Mouse (Mus musculus): ENCODE measurements around the gene Gm13271. TPM values are rescaled to one million over a fixed set of nuclear protein-coding genes. Genes with fewer than 3 reads are reported as not detected.
A peak's percentile ranks its signal among the peaks of the same experiment; 100 is the strongest.
"Not testable (repeated sequence)": the region's sequence is repeated elsewhere in the genome, so short reads cannot be mapped to it uniquely, and the experiment has no call there.

The Gm13271 gene
- polyA plus RNA-seq, 1 experiment from 2014 or later = not detected

DNA sequence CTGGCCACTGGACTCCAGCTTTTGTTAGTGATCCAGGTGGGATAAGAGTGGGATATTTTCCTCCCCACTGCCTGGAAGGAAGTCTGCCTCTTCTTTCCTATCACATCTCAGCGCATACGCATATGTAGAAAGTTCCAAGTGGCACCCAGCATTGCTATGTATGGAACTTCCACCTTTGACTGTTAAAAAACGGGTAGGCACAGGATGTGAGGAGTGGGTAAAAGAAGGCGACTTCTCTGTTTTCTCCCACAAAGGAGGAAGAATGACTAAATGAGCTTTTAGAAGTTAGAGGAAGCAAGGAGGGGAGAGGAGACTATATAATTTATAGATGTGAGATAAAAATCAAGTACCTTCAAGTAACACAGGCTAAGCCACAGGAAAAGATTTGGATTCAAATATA lies 13.2 kb upstream of the Gm13271 start:
- no peak overlapping the region for H3K4me2 ChIP-seq (replicated peaks)
- WGBS = 93% methylated on average over 4 of the region's 4 CpGs

DNA sequence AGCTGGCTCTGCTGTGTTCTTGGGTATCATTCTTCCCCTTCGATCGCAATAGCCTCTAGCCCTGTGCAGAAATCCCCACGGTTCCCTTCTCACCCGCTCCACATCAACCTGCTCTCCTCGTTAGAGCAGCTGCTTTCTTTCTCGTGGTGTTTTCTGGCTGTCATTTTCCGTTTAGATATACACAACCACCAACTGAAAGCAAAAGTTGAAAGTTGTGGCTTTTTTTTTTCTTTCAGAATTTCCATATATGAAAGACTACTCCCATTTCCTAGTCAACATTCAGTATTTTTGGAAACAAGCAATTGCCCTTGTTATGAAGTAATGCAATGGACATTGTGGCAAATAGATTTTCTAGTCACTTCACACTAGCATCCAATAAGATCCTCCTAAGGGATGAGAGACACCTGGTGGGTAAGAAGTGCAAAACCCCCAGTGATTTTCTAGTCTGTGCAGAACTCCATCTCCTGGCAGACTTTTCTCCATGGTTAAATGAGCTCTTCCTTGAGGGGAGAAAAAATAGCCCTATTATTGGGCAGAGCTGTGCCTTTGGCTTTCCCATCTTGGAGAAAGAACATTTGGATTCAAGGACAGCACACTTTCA lies 11.8 kb upstream of the Gm13271 start:
- Histone ChIP-seq H3K27me3 (no peaks in the 10 kb centered on the region), H3K27ac (no peak overlapping the region), H3K9ac (no peak overlapping the region), H3K4me1 (0 out of 2 replicates have a peak, but pooled peaks cover 3% of the 10 kb centered on the region), H3K4me2 (replicated peaks) (no peak overlapping the region), H3K36me3 (no peaks in the 10 kb centered on the region), H3K4me3 (no peak overlapping the region), H3K9me3 (replicated peaks) (no peaks in the 10 kb centered on the region)
- no peak for ATAC-seq (ENCODE audit: low FRiP score)
- 87% methylated on average over 7 of the region's 7 CpGs for WGBS

More for the DNA sequence above, 13.2 kb upstream of the Gm13271 start:
- H3K27me3 ChIP-seq = no peaks in the 10 kb centered on the region
- no peaks in the 10 kb centered on the region for H3K9me3 ChIP-seq (replicated peaks)
- 0 out of 2 replicates have a peak, but pooled peaks cover 3% of the 10 kb centered on the region for H3K4me1 ChIP-seq
- H3K36me3 ChIP-seq = no peaks in the 10 kb centered on the region
- H3K27ac ChIP-seq = no peak overlapping the region
- no peak overlapping the region for H3K9ac ChIP-seq
- no peak for ATAC-seq (ENCODE audit: low FRiP score)
- no peak overlapping the region for H3K4me3 ChIP-seq

DNA sequence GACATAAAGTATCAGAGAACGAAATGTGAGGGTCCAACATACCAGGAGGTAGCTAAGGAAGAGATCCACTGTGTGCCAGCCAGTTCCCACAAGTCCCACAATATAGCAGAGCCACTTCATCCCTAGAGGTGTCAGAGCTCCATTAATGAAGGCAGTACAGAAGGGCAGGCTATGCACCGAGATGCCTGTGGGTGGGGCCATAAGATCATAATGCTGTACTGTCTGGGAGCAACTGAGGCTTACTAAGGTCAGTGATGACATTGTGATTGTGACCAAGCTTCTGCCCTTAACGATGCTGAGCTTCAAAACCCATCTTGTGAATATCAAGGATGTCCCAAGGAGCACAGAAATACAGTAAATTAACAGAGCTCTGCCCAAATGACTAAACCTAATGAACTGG lies 10.5 kb upstream of the Gm13271 start:
- Histone ChIP-seq H3K27ac (no peak overlapping the region), H3K9me3 (replicated peaks) (no peaks in the 10 kb centered on the region), H3K4me3 (no peak overlapping the region), H3K36me3 (no peaks in the 10 kb centered on the region), H3K9ac (no peak overlapping the region), H3K4me2 (replicated peaks) (no peak overlapping the region), H3K27me3 (no peaks in the 10 kb centered on the region), H3K4me1 (0 out of 2 replicates have a peak, but pooled peaks cover 3% of the 10 kb centered on the region)
- ATAC-seq (ENCODE audit: low FRiP score) = no peak
- WGBS = 77% methylated on average over 3 of the region's 3 CpGs

DNA sequence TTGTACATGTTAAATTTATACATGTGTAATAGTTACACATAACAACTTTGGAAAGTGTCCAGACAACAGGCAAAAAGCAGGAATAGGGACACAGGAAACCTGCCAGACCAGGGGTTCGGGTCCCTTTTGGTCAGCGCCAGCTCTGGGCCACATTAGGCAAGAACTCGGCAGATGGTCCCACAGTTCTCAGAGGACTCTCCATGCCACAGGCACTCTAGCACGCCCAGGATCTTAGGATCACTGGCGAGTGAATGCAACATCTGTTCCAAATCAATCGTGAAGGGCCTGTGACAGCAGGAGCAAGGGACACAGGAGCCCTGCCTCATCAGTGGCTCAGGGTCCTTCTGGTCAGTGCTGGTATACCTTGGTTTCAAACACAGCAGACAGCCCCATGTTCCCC lies 4.7 kb upstream of the Gm13271 start:
- 63% methylated on average over 6 of the region's 6 CpGs for WGBS
- H3K36me3 ChIP-seq = no peaks in the 10 kb centered on the region
- H3K4me3 ChIP-seq = no peak overlapping the region
- no peak overlapping the region for H3K9ac ChIP-seq
- H3K9me3 ChIP-seq (replicated peaks) = no peaks in the 10 kb centered on the region
- H3K4me2 ChIP-seq (replicated peaks) = no peak overlapping the region
- no peaks in the 10 kb centered on the region for H3K27me3 ChIP-seq
- no peak overlapping the region for H3K27ac ChIP-seq
- ATAC-seq (ENCODE audit: low FRiP score) = no peak
- H3K4me1 ChIP-seq = 0 out of 2 replicates have a peak, but pooled peaks cover 3% of the 10 kb centered on the region

DNA sequence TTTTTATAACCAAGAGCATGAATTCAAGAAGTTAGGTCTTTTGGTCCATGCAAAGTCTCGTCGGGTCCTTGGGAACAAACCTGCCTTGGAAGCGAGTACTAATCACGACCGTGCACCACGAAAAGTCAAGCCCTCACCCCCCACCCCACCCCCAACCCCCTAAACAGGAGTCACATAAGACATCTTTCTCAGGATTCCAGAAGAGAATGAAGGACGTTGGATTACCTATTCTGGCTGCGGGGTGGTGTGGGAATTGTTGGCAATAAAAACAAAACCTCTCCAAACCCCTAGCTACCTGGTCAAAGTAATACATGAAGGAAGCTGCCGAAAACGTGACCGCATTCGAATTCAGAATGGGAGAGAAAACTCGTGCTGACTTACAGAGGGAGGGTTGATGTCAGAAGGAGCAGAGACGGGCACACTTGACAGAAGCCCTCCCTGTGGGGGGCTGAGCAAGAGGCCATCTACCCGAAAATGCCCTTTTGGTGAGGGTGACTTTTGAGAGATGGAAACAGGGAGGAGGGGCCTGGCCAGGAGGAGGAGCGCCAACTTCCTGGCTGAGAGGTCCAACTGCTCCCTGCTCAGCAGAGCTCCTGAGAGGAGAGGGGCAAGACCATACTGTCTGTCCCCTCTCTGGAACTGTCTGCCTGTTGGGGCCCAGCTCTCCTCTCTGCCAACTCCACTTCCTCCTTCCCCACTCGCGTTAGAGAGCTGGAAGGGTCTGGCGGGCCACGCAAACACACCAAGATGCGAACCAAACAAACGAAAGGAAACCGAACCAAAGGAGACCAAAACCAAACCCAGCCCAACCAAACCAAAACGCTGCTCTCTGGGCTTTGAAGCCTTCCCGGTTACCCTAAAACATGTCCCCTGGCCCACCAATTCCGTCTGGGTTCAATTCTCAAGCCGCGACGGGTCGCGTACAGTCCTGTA lies 2.2 kb downstream of the Gm13271 start:
- not testable (repeated sequence) for H3K36me3 ChIP-seq; H3K27me3 ChIP-seq; ATAC-seq (ENCODE audit: low FRiP score); H3K9me3 ChIP-seq (replicated peaks); H3K4me1 ChIP-seq
- peak overlapping the region; percentile 42 for H3K4me3 ChIP-seq
- peak overlapping the region; percentile 80 for H3K27ac ChIP-seq
- peak overlapping the region; percentile 83 for H3K4me2 ChIP-seq (replicated peaks)
- H3K9ac ChIP-seq = peak overlapping the region; percentile 63
- 12% methylated on average over 29 of the region's 31 CpGs for WGBS

DNA sequence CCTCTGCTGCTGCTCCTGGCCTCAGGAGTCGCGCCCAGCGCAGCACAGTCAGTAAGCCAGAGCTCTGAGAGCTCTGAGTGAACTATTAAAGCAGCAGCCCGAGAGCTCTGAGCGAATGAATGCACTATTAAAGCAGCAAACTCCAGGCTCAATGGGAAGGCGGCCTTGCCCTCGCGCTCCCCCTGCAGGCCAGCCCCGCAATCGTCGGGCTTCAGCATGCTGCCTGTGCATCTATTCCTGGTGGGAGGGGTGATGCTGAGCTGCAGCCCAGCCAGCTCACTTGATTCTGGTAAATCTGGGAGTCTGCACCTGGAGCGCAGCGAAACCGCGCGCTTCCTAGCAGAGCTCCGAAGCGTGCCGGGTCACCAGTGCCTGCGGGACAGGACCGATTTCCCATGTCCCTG lies 3.0 kb downstream of the Gm13271 start:
- H3K9ac ChIP-seq = peak overlapping the region; percentile 63; the same call in 1 of the 2 replicates
- not testable (repeated sequence) for H3K4me1 ChIP-seq; H3K27me3 ChIP-seq; H3K36me3 ChIP-seq; H3K9me3 ChIP-seq (replicated peaks)
- peak overlapping the region; percentile 83 for H3K4me2 ChIP-seq (replicated peaks)
- ATAC-seq (ENCODE audit: low FRiP score) = peak; percentile 100
- 0% methylated on average over 21 of the region's 21 CpGs for WGBS
- peak overlapping the region; percentile 42 for H3K4me3 ChIP-seq
- peak overlapping the region; percentile 80 for H3K27ac ChIP-seq

DNA sequence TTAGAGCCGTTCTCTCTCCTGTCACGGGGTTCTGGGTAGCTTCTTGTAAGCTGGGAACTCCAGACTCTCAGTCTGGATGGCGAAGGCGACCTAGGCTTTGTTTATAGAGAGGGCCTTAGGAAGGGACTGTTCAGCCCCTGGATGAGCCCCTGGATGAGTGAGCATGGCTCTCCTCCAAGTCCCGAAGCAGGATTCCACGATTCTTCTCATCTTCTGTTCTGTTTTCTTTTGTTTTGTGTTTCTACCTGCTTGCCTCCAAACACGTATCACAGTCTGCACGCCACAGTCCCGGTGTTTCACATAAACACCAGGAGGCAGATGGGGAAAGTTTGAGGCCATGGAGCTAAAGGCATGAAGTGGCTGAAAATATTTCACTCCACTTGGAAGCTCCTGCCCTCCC lies 4.1 kb downstream of the Gm13271 start:
- not testable (repeated sequence) for H3K9me3 ChIP-seq (replicated peaks)

DNA sequence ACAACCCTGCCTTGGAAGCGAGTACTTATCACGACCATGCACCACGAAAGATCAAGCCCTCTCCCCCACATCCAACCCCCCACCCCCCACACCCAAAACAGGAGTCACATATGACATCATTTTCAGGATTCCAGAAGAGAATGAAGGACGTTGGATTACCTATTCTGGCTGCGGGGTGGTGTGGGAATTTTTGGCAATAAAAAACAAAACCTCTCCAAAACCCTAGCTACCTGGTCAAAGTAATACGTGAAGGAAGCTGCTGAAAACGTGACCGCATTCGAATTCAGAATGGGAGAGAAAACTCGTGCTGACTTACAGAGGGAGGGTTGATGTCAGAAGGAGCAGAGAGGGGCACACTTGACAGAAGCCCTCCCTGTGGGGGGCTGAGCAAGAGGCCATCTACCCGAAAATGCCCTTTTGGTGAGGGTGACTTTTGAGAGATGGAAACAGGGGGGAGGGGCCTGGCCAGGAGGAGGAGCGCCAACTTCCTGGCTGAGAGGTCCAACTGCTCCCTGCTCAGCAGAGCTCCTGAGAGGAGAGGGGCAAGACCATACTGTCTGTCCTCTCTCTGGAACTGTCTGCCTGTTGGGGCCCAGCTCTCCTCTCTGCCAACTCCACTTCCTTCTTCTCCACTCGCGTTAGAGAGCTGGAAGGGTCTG lies 5.1 kb downstream of the Gm13271 start, which contains the start of gene Gm13283:
Gene Gm13283 (plus strand): TSS at position 510 of the 659 bp plus-strand sequence.
- not testable (repeated sequence) for H3K9ac ChIP-seq; H3K4me1 ChIP-seq; H3K27me3 ChIP-seq; ATAC-seq (ENCODE audit: low FRiP score); H3K9me3 ChIP-seq (replicated peaks); H3K27ac ChIP-seq; H3K36me3 ChIP-seq
- WGBS = 22% methylated on average over 11 of the region's 14 CpGs
- Histone ChIP-seq H3K4me2 (replicated peaks) (peak within 1 kb of the TSS; percentile 52), H3K4me3 (peak within 1 kb of the TSS; percentile 32)

More for the DNA sequence above, 4.1 kb downstream of the Gm13271 start:
- not testable (repeated sequence) for H3K27me3 ChIP-seq; H3K4me3 ChIP-seq; ATAC-seq (ENCODE audit: low FRiP score); H3K27ac ChIP-seq; H3K4me2 ChIP-seq (replicated peaks); H3K36me3 ChIP-seq; H3K9ac ChIP-seq; H3K4me1 ChIP-seq
- WGBS = 89% methylated on average over 9 of the region's 9 CpGs

DNA sequence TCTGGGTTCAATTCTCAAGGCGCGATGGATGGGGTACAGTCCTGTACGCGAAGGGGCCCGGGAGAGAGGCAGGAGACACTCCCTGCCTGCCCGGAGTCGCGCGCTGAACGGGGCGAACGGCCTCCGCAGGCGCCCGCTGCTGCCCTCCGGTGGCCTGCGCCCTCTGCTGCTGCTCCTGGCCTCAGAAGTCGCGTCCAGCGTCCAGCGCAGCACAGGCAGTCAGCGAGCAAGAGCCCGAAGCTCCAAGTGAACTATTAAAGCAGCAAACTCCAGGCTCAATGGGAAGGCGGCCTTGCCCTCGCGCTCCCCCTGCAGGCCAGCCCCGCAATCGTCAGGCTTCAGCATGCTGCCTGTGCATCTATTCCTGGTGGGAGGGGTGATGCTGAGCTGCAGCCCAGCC lies 5.8 kb downstream of the Gm13271 start:
- Histone ChIP-seq H3K4me2 (replicated peaks) (peak overlapping the region; percentile 52), H3K4me3 (peak overlapping the region; percentile 32)
- ATAC-seq (ENCODE audit: low FRiP score); H3K27me3 ChIP-seq; H3K4me1 ChIP-seq; H3K9me3 ChIP-seq (replicated peaks); H3K27ac ChIP-seq; H3K36me3 ChIP-seq; H3K9ac ChIP-seq: not testable (repeated sequence)
- WGBS = under 1% methylated on average over 23 of the region's 28 CpGs

DNA sequence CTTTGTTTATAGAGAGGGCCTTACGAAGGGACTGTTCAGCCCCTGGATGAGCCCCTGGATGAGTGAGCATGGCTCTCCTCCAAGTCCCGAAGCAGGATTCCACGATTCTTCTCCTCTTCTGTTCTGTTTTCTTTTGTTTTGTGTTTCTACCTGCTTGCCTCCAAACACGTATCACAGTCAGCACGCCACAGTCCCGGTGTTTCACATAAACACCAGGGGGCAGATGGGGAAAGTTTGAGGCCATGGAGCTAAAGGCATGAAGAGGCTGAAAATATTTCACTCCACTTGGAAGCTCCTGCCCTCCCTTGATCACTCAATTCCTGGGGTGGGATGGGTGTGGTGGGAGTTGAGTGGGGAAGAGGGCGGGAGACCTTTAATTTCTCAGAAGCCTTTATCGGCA lies 7.1 kb downstream of the Gm13271 start:
- H3K27me3 ChIP-seq; H3K9ac ChIP-seq; H3K36me3 ChIP-seq; H3K4me2 ChIP-seq (replicated peaks); H3K4me1 ChIP-seq; ATAC-seq (ENCODE audit: low FRiP score); H3K9me3 ChIP-seq (replicated peaks); H3K4me3 ChIP-seq; H3K27ac ChIP-seq: not testable (repeated sequence)
- 63% methylated on average over 6 of the region's 8 CpGs for WGBS

DNA sequence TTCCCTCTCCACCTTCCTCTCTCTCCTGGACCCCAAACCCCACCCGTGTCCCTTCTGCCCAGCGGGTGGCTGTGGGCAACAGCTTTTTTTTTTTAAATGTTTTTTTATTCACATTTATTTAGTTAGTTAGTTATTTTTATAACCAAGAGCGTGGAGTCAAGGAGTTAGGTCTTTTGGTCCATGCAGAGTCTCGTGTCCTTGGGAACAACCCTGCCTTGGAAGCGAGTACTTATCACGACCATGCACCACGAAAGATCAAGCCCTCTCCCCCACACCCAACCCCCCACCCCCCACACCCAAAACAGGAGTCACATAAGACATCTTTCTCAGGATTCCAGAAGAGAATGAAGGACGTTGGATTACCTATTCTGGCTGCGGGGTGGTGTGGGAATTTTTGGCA lies 7.7 kb downstream of the Gm13271 start:
- H3K4me1 ChIP-seq; H3K4me2 ChIP-seq (replicated peaks); H3K9ac ChIP-seq; H3K36me3 ChIP-seq; ATAC-seq (ENCODE audit: low FRiP score); H3K9me3 ChIP-seq (replicated peaks); H3K4me3 ChIP-seq; H3K27me3 ChIP-seq; H3K27ac ChIP-seq: not testable (repeated sequence)
- 54% methylated on average over 9 of the region's 9 CpGs for WGBS

DNA sequence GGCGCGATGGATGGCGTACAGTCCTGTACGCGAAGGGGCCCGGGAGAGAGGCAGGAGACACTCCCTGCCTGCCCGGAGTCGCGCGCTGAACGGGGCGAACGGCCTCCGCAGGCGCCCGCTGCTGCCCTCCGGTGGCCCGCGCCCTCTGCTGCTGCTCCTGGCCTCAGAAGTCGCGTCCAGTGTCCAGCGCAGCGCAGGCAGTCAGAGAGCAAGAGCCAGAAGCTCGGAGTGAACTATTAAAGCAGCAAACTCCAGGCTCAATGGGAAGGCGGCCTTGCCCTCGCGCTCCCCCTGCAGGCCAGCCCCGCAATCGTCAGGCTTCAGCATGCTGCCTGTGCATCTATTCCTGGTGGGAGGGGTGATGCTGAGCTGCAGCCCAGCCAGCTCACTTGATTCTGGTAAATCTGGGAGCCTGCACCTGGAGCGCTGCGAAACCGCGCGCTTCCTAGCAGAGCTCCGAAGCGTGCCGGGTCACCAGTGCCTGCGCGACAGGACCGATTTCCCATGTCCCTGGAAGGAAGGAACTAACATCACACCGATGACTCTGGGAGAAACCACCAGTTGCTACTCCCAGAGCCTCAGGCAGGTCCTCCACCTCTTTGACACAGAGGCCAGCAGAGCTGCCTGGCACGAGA lies 8.8 kb downstream of the Gm13271 start:
- peak overlapping the region; percentile 56 for H3K4me2 ChIP-seq (replicated peaks)
- not testable (repeated sequence) for H3K4me1 ChIP-seq; H3K36me3 ChIP-seq; H3K27ac ChIP-seq; H3K27me3 ChIP-seq; H3K9me3 ChIP-seq (replicated peaks); ATAC-seq (ENCODE audit: low FRiP score); H3K9ac ChIP-seq
- H3K4me3 ChIP-seq = peak overlapping the region; percentile 30
- 3% methylated on average over 32 of the region's 42 CpGs for WGBS

All from hindbrain, embryonic 12.5 days (tissue).